Mouse (Mus musculus): ENCODE results near the gene Ak7. TPM values are rescaled to one million over a fixed set of nuclear protein-coding genes. Genes with fewer than 3 reads are reported as not detected.

Gene Ak7
- polyA plus RNA-seq (2015; fragmentation: Nextera tagmentation; extraction: Ambion mirVana) = 0.06 TPM in 1 of 2 replicates, not detected in the other

GRCm38 (mm10) chr12:105705799-105706487 is at the start of gene Ak7:
Ak7 (plus strand) TSS chr12:105705976.

GRCm38 (mm10) chr12:105683933-105684901 is 21.6 kb upstream of the Ak7 start, which contains the start of gene Gskip:
Gskip (plus strand) TSS chr12:105684829.

GRCm38 (mm10) chr12:105685001-105685691 is 20.6 kb upstream of the Ak7 start, which contains the start of gene Atg2b:
Atg2b (minus strand) TSS chr12:105685211.

GRCm38 (mm10) chr12:105784196-105784999 is 78.6 kb downstream of the Ak7 start, which contains the start of gene Papola:
Papola (plus strand) TSS chr12:105784694.

Other genes starting within 250 kb of the Ak7 start
- 2.2 and 2.4 TPM in 2 replicates for gene Bdkrb2, start 142.8 kb upstream of the Ak7 start, polyA plus RNA-seq (2015; fragmentation: Nextera tagmentation; extraction: Ambion mirVana)
- gene Bdkrb1, start 102.9 kb upstream of the Ak7 start, polyA plus RNA-seq (2015; fragmentation: Nextera tagmentation; extraction: Ambion mirVana) = 0.10 and 0.22 TPM in 2 replicates
- gene Gskip, start 21.1 kb upstream of the Ak7 start, polyA plus RNA-seq (2015; fragmentation: Nextera tagmentation; extraction: Ambion mirVana) = 15.4 and 17.6 TPM in 2 replicates
- gene Atg2b, start 20.8 kb upstream of the Ak7 start, polyA plus RNA-seq (2015; fragmentation: Nextera tagmentation; extraction: Ambion mirVana) = 5.3 and 5.5 TPM in 2 replicates
- 82.0 and 94.7 TPM in 2 replicates for gene Papola, start 78.7 kb downstream of the Ak7 start, polyA plus RNA-seq (2015; fragmentation: Nextera tagmentation; extraction: Ambion mirVana)